Mouse (Mus musculus) olfactory bulb, adult 2 months (tissue): ENCODE data around the gene Kcnip2. TPM values are rescaled to one million over a fixed set of nuclear protein-coding genes. Genes with fewer than 3 reads are reported as not detected.

Experiments used
- H3K27ac ChIP-seq: fragments of 200-500 bp; 2 replicates; pipeline ENCODE4 v1.5.1; 2012; ENCODE audit warnings: low read depth, low read length; ENCODE audit not compliant: insufficient read depth
- H3K4me1 ChIP-seq: fragments of 200-500 bp; 2 replicates; pipeline ENCODE4 v1.6.1; 2012; ENCODE audit warnings: low read length; ENCODE audit not compliant: control insufficient read depth, insufficient read depth
- H3K4me3 ChIP-seq: fragments of 200-500 bp; 2 replicates; pipeline ENCODE4 v1.5.1; 2012; ENCODE audit warnings: mild to moderate bottlenecking, low read depth, low read length, moderate library complexity; ENCODE audit not compliant: insufficient read depth
- CTCF ChIP-seq: fragments of 200-500 bp; IDR thresholded peaks from 2 replicates; pipeline ENCODE4 v1.5.1; 2012; ENCODE audit warnings: low read depth, mild to moderate bottlenecking, low read length, moderate library complexity; ENCODE audit not compliant: insufficient read depth
- POLR2A ChIP-seq: fragments of 200-500 bp; IDR thresholded peaks from 2 replicates; pipeline ENCODE4 v1.6.1; 2012; ENCODE audit warnings: mild to moderate bottlenecking, low read depth, low read length, moderate library complexity; ENCODE audit not compliant: insufficient read depth
- WGBS: fragments of 180-500 bp; shearing (Covaris S2); methylation state at CpG from one replicate; pipeline ENCODE4 v1.1.7; 2018; 5-methylcytosine and 5-hydroxymethylcytosine counted together
- polyA plus RNA-seq: library from polyadenylated mRNA; stranded (reverse); fragments of >200 nt; gene quantifications from 2 replicates; pipeline ENCODE4 v1.2.4, GENCODE M21; 2012; ENCODE audit warnings: low replicate concordance; ENCODE audit not compliant: missing spikeins, insufficient read depth, insufficient read length

Gene Kcnip2
- not detected in 2 replicates for polyA plus RNA-seq

- under 1% methylated on average over 29 of the region's 29 CpGs for WGBS
- peak within 1 kb of the TSS; percentile 47 for H3K4me3 ChIP-seq
- TF ChIP-seq CTCF (peak; percentile 67), POLR2A (no peak)
- peaks cover 33% of the 10 kb centered on the region for H3K4me1 ChIP-seq
- H3K27ac ChIP-seq: peak within 1 kb of the TSS; percentile 72
These were observed at the start of gene Kcnip2 for GRCm38 (mm10) chr19:45815831-45816405. Gene Kcnip2, minus strand, starts transcription at chr19:45816061.

- H3K4me3 ChIP-seq: no peak overlapping the region
- no peaks in the 10 kb centered on the region for H3K4me1 ChIP-seq
- WGBS: 83% methylated on average over 8 of the region's 8 CpGs
- no peak overlapping the region for H3K27ac ChIP-seq
- TF ChIP-seq POLR2A: no peak
- TF ChIP-seq CTCF: no peak
These were observed 39.5 kb upstream of the Kcnip2 start for GRCm38 (mm10) chr19:45855284-45855920.

GRCm38 (mm10) chr19:45854521-45854920 is 38.7 kb upstream of the Kcnip2 start:
- Histone ChIP-seq H3K27ac (no peak overlapping the region), H3K4me1 (no peaks in the 10 kb centered on the region), H3K4me3 (no peak overlapping the region)
- no peak for TF ChIP-seq CTCF
- no peak for TF ChIP-seq POLR2A
- WGBS: 79% methylated on average over 7 of the region's 7 CpGs

- Histone ChIP-seq H3K27ac (no peak overlapping the region), H3K4me1 (no peaks in the 10 kb centered on the region), H3K4me3 (no peak overlapping the region)
- no peak for TF ChIP-seq CTCF
- 94% methylated on average over 4 of the region's 4 CpGs for WGBS
These were observed 31.9 kb upstream of the Kcnip2 start for GRCm38 (mm10) chr19:45847733-45848093.

- WGBS: 91% methylated on average over 3 of the region's 3 CpGs
- Histone ChIP-seq H3K4me1 (no peaks in the 10 kb centered on the region), H3K27ac (no peak overlapping the region), H3K4me3 (no peak overlapping the region)
- TF ChIP-seq POLR2A (no peak), CTCF (no peak)
These were observed 31.3 kb upstream of the Kcnip2 start for GRCm38 (mm10) chr19:45847016-45847732.

GRCm38 (mm10) chr19:45844209-45844608 is 28.3 kb upstream of the Kcnip2 start:
- Histone ChIP-seq H3K4me1 (no peaks in the 10 kb centered on the region), H3K4me3 (no peak overlapping the region), H3K27ac (no peak overlapping the region)
- TF ChIP-seq POLR2A (no peak), CTCF (no peak)
- WGBS: 79% methylated on average over 3 of the region's 3 CpGs

GRCm38 (mm10) chr19:45843424-45843823 is 27.6 kb upstream of the Kcnip2 start:
- TF ChIP-seq POLR2A (no peak), CTCF (no peak)
- WGBS: 81% methylated on average over 10 of the region's 10 CpGs
- no peaks in the 10 kb centered on the region for H3K4me1 ChIP-seq
- H3K4me3 ChIP-seq: no peak overlapping the region
- H3K27ac ChIP-seq: no peak overlapping the region

- Histone ChIP-seq H3K4me1 (peaks cover 7% of the 10 kb centered on the region), H3K4me3 (no peak overlapping the region), H3K27ac (0 out of 2 replicates have a peak overlapping the region, but pooled peaks have one; percentile 21)
- TF ChIP-seq CTCF (no peak), POLR2A (no peak)
- 62% methylated on average over 12 of the region's 12 CpGs for WGBS
These were observed 21.5 kb upstream of the Kcnip2 start for GRCm38 (mm10) chr19:45837050-45837994.
